Mouse (Mus musculus) adrenal gland, postnatal 4 days (tissue): ENCODE measurements at regions not wholly inside any gene's neighbourhood (a gene's known extent, or its start where the extent isn't known, plus 50 kb on each side); places are given as distances from the start of the nearest gene placed in this dataset.

Experiments used
- DNase-seq, 2 experiments: peaks; one replicate each; pipeline ENCODE4 v3.0.0; 2021 to 2022; ENCODE audit warnings: low spot score in 2 of 2, mixed read lengths in 2 of 2

- DNase-seq: peak in 1 of 2 experiments; percentile 4
Measured at GRCm38 (mm10) chrX:4688291-4688690, 112.0 kb upstream of the Btbd35f4 start.
